Mouse (Mus musculus) thymus, postnatal 4 days (tissue): ENCODE data around the gene Morf4l2.
"Not testable (repeated sequence)": the region's sequence is repeated elsewhere in the genome, so short reads cannot be mapped to it uniquely, and the experiment has no call there.

Source experiments
- DNase-seq: peaks from one replicate; pipeline ENCODE4 v3.0.0; 2021

The Morf4l2 gene

DNA sequence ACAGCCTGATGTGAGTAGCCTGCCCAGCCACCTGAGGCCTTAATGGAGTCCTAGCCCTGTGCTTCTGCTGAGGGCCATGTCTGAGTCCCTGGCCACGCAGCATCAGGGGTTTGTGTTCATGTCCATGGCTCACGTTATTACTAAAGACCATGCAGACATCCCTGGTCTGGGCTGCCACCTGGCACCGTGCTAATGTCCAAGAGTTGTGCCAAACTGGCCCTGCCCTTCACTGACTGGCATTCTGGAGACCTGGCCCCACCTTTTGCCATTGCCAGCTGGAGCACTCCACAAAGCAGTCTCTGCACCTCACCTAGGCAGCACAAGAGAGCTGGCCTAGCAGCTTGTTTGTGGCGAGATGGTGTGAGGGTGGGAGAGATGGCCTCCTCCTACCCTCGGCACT is 50.3 kb downstream of the Morf4l2 start:
- no peak for DNase-seq

DNA sequence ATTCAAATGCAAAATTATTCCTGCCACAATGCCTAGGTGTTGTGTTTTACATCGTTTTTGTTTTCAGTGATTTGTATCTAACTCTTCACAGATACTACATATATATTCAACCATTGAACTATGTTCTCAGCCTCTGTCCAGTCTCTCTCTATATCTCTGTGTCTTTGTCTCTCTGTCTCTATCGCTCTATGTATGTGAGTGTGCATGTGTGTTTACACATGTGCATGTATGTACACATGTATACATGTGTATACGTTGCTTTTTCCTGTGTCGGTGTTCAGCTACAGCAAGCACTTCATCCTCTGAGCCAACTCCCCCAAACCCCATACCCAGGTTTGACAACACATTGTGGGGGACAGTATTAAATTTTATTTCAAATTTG is 51.2 kb downstream of the Morf4l2 start:
- DNase-seq, result no peak

DNA sequence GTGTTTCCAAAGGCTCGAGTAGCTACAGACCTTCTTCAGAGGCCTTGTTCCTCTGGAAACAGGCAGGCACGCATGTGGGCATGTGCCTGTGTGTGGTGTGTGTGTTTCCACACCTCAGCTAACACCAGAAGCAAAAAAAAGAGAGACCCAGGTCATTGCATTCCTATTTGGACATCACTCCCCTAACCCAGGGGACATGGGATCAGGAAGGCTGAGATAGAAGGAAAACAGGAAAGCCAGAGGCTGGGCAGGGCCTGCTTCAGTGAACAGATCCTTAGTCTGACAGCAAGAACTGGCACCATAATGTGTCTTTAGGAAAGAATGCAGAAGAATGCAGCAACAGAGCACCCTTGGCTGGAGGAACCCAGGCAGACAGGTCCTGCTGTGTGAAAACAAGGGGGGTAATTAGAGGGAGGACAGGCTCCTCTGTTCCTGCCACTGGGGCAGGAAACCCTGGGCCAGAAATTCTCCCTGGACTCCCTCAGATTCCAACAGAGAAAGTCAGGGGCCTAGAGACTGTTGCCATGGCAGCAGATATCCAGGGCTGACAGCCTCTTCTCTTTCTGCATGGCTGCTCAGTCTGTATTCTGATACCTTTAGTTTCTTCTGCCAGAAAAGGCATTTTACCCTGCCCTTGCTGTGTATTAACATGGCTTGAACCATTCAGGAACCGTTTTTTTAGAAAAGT is 51.7 kb downstream of the Morf4l2 start:
- not testable (repeated sequence) for DNase-seq
